ENCODE assay signal across 8 mouse cellular contexts in the genomic region with DNA sequence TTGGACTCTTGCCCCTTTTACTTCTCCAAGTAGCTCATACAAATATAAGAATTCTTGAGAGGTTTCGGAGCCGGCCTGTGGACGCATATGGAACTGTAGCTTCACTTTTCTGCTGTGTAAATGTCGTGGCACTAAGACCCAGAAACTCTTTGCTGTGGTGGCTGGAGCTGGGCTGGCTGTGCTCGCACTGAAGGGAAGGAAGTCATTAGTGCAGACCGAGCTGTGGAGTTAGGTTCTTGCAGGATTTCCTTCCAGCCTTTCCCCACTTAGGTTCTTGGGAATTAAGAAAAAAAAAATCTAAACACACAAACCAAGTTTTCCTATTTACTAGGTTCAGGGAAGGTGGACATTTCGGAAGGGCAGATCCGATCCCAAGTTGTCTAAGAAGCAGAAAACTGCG.
DNase-seq lines count a peak whose midpoint lies in the region; ATAC-seq and TF ChIP-seq lines count a peak whose summit lies in the region.

No protein-coding gene starts in this region.

- TF ChIP-seq EP300 in liver, embryonic 14.5 days (IDR thresholded peaks at IDR 0.05; ENCODE audit: low read depth), result no peak

- peak overlapping the region; percentile 83 for H3K4me3 ChIP-seq in forebrain, embryonic 16.5 days (replicated peaks; ENCODE audit: low read length)
- H3K4me3 ChIP-seq in liver, embryonic 14.5 days (ENCODE audit: insufficient read depth in 1 of 2, low read depth in 2 of 2, low read length in 2 of 2), result peak overlapping the region; percentile 54 to 57; a peak in 2 of 4 replicates
- peak overlapping the region; percentile 56 for H3K4me3 ChIP-seq in stomach, embryonic 14.5 days (ENCODE audit: low read depth, low read length)

- DNase-seq in cerebellum, adult 18-20 months, result peak; percentile 68 to 79
- DNase-seq in heart, postnatal 10 days, result peak; percentile 86
- DNase-seq in kidney, postnatal 25 days, result peak; percentile 75 to 87
- peak in 2 of 3 experiments; percentile 4 to 17 for DNase-seq in liver, embryonic 14.5 days (ENCODE audit: low read depth in 3 of 3, low spot score in 3 of 3)
- peak; percentile 58 to 75 for DNase-seq in natural killer cell, adult 2 months (ENCODE audit: low spot score in 2 of 2)

- peaks cover 17% of the 10 kb centered on the region for H3K4me1 ChIP-seq in forebrain, embryonic 16.5 days (replicated peaks; ENCODE audit: control insufficient read depth, insufficient read depth, low read length)
- no peaks in the 10 kb centered on the region for H3K4me1 ChIP-seq in liver, embryonic 14.5 days (replicated peaks; ENCODE audit: control insufficient read depth in 2 of 2, insufficient read depth in 2 of 2, low read length in 1 of 2)
- peaks cover 11% of the 10 kb centered on the region; the same call in 1 of the 2 replicates for H3K4me1 ChIP-seq in stomach, embryonic 14.5 days (ENCODE audit: control insufficient read depth, insufficient read depth, low read length)

- H3K27me3 ChIP-seq in forebrain, embryonic 16.5 days (replicated peaks; ENCODE audit: control insufficient read depth, insufficient read depth, low read length), result no peaks in the 10 kb centered on the region
- H3K27me3 ChIP-seq in liver, embryonic 14.5 days (ENCODE audit: control insufficient read depth, insufficient read depth, low read length), result peaks cover 39% of the 10 kb centered on the region
- H3K27me3 ChIP-seq in stomach, embryonic 14.5 days (ENCODE audit: control insufficient read depth, insufficient read depth, low read length), result no peaks in the 10 kb centered on the region

- peak overlapping the region; percentile 81 for H3K4me2 ChIP-seq in forebrain, embryonic 16.5 days (ENCODE audit: low read length)
- peak overlapping the region; percentile 65 for H3K4me2 ChIP-seq in liver, embryonic 14.5 days (ENCODE audit: low read depth)
- H3K4me2 ChIP-seq in stomach, embryonic 14.5 days (replicated peaks; ENCODE audit: low read depth, low read length), result peak overlapping the region; percentile 91

- H3K27ac ChIP-seq in forebrain, embryonic 16.5 days (ENCODE audit: low read length), result peak overlapping the region; percentile 95
- H3K27ac ChIP-seq in liver, embryonic 14.5 days, result no peak overlapping the region
- H3K27ac ChIP-seq in stomach, embryonic 14.5 days (ENCODE audit: low read length), result peak overlapping the region; percentile 94

- peak overlapping the region; percentile 95 for H3K9ac ChIP-seq in forebrain, embryonic 16.5 days (replicated peaks; ENCODE audit: low read depth, low read length)
- peak overlapping the region; percentile 45; the same call in 1 of the 2 replicates for H3K9ac ChIP-seq in liver, embryonic 14.5 days (replicated peaks)
- peak overlapping the region; percentile 80 for H3K9ac ChIP-seq in stomach, embryonic 14.5 days (replicated peaks; ENCODE audit: low read depth, low read length)

- peak; percentile 79 for ATAC-seq in CD4-positive, CD25-positive, alpha-beta regulatory T cell, adult 4 months
- peak; percentile 85 for ATAC-seq in forebrain, embryonic 16.5 days
- no peak for ATAC-seq in liver, embryonic 14.5 days (ENCODE audit: insufficient read depth)
- peak; percentile 85 for ATAC-seq in stomach, embryonic 14.5 days (ENCODE audit: insufficient number of reproducible peaks, insufficient read depth, low FRiP score, low read depth)

- no peak for TF ChIP-seq CTCF in liver, embryonic 14.5 days (IDR thresholded peaks at IDR 0.05; ENCODE audit: low read depth)

- H3K9me3 ChIP-seq in forebrain, embryonic 16.5 days (ENCODE audit: control insufficient read depth, low read length), result 0 out of 2 replicates have a peak, but pooled peaks cover 2% of the 10 kb centered on the region
- H3K9me3 ChIP-seq in liver, embryonic 14.5 days (ENCODE audit: control insufficient read depth, low read length), result no peaks in the 10 kb centered on the region
- peaks cover 4% of the 10 kb centered on the region; the same call in 1 of the 2 replicates for H3K9me3 ChIP-seq in stomach, embryonic 14.5 days (ENCODE audit: control insufficient read depth, low read depth, low read length)

- 2% methylated on average over 9 of the region's 9 CpGs for WGBS in forebrain, embryonic 16.5 days
- 2% methylated on average over 9 of the region's 9 CpGs for WGBS in liver, embryonic 14.5 days (ENCODE audit: insufficient replicate concordance)
- 1% methylated on average over 9 of the region's 9 CpGs for WGBS in stomach, embryonic 14.5 days

- no peaks in the 10 kb centered on the region for H3K36me3 ChIP-seq in forebrain, embryonic 16.5 days (ENCODE audit: control insufficient read depth, insufficient read depth)
- no peaks in the 10 kb centered on the region for H3K36me3 ChIP-seq in liver, embryonic 14.5 days (replicated peaks; ENCODE audit: control insufficient read depth, insufficient read depth, low read depth)
- no peaks in the 10 kb centered on the region for H3K36me3 ChIP-seq in stomach, embryonic 14.5 days (ENCODE audit: control insufficient read depth, insufficient read depth, low read length)

- intact Hi-C loops in heart, postnatal 10 days (cut with DNase I), result loop anchor here (5.0 kb wide), 1 partner anchor 141 kb away; a partner anchor contains a TSS

Comparison
In these comparisons a context has a peak if more than half of its experiments do, and no peak if none do; other contexts are left out.
1. DNase-seq: peak in every context shown above with its lines; median percentile 86 in heart, postnatal 10 days; 81 in kidney, postnatal 25 days; 74 in cerebellum, adult 18-20 months; 66 in natural killer cell, adult 2 months; 10 in liver, embryonic 14.5 days.
2. H3K9ac ChIP-seq: peak in every context shown above with its lines; median percentile 95 in forebrain, embryonic 16.5 days; 80 in stomach, embryonic 14.5 days; 45 in liver, embryonic 14.5 days.